Mouse (Mus musculus): Measurements from ENCODE around the gene Rtn4. TPM values are rescaled to one million over a fixed set of nuclear protein-coding genes. Genes with fewer than 3 reads are reported as not detected.

Gene Rtn4
- polyA plus RNA-seq, 1 experiment = 48.0 TPM

GRCm38 (mm10) chr11:29727901-29728300 lies 35.2 kb downstream of the Rtn4 start:
- Histone ChIP-seq H3K4me3 (ENCODE audit: low read depth, low read length) (no peak overlapping the region), H3K36me3 (ENCODE audit: control insufficient read depth, insufficient read depth, low read length) (no peaks in the 10 kb centered on the region), H3K27me3 (ENCODE audit: control insufficient read depth, insufficient read depth, low read length) (no peaks in the 10 kb centered on the region), H3K27ac (ENCODE audit: insufficient read depth, low read depth, low read length) (no peak overlapping the region), H3K4me1 (ENCODE audit: control insufficient read depth, insufficient read depth, insufficient read length, low read length) (no peaks in the 10 kb centered on the region)
- TF ChIP-seq POLR2A (IDR thresholded peaks at IDR 0.05; ENCODE audit: low read depth, low read length) (no peak), CTCF (IDR thresholded peaks at IDR 0.05; ENCODE audit: extremely low read depth, insufficient read length, insufficient replicate concordance, low read depth, low read length) (no peak)
- WGBS = 87% methylated on average over 1 of the region's 1 CpGs

GRCm38 (mm10) chr11:29739752-29740151 lies 47.0 kb downstream of the Rtn4 start:
- Histone ChIP-seq H3K27me3 (ENCODE audit: control insufficient read depth, insufficient read depth, low read length) (no peaks in the 10 kb centered on the region), H3K4me1 (ENCODE audit: control insufficient read depth, insufficient read depth, insufficient read length, low read length) (no peaks in the 10 kb centered on the region), H3K36me3 (ENCODE audit: control insufficient read depth, insufficient read depth, low read length) (peaks cover 3% of the 10 kb centered on the region; the same call in 1 of the 2 replicates), H3K27ac (ENCODE audit: insufficient read depth, low read depth, low read length) (no peak overlapping the region), H3K4me3 (ENCODE audit: low read depth, low read length) (no peak overlapping the region)
- whole genome bisulfite sequencing = 92% methylated on average over 2 of the region's 2 CpGs
- no peak for TF ChIP-seq POLR2A (IDR thresholded peaks at IDR 0.05; ENCODE audit: low read depth, low read length)
- no peak for TF ChIP-seq CTCF (IDR thresholded peaks at IDR 0.05; ENCODE audit: extremely low read depth, insufficient read length, insufficient replicate concordance, low read depth, low read length)

GRCm38 (mm10) chr11:29744760-29745430 lies 52.1 kb downstream of the Rtn4 start:
- TF ChIP-seq CTCF (IDR thresholded peaks at IDR 0.05; ENCODE audit: extremely low read depth, insufficient read length, insufficient replicate concordance, low read depth, low read length) = no peak
- TF ChIP-seq POLR2A (IDR thresholded peaks at IDR 0.05; ENCODE audit: low read depth, low read length) = no peak
- H3K27me3 ChIP-seq (ENCODE audit: control insufficient read depth, insufficient read depth, low read length) = no peaks in the 10 kb centered on the region
- H3K4me3 ChIP-seq (ENCODE audit: low read depth, low read length) = no peak overlapping the region
- peaks cover 3% of the 10 kb centered on the region; the same call in 1 of the 2 replicates for H3K36me3 ChIP-seq (ENCODE audit: control insufficient read depth, insufficient read depth, low read length)
- 92% methylated on average over 5 of the region's 5 CpGs for WGBS
- H3K27ac ChIP-seq (ENCODE audit: insufficient read depth, low read depth, low read length) = no peak overlapping the region
- no peaks in the 10 kb centered on the region for H3K4me1 ChIP-seq (ENCODE audit: control insufficient read depth, insufficient read depth, insufficient read length, low read length)

GRCm38 (mm10) chr11:29745513-29745912 lies 52.8 kb downstream of the Rtn4 start:
- WGBS = 70% methylated on average over 2 of the region's 2 CpGs
- Histone ChIP-seq H3K4me3 (ENCODE audit: low read depth, low read length) (no peak overlapping the region), H3K4me1 (ENCODE audit: control insufficient read depth, insufficient read depth, insufficient read length, low read length) (no peaks in the 10 kb centered on the region), H3K36me3 (ENCODE audit: control insufficient read depth, insufficient read depth, low read length) (peaks cover 3% of the 10 kb centered on the region; the same call in 1 of the 2 replicates), H3K27ac (ENCODE audit: insufficient read depth, low read depth, low read length) (no peak overlapping the region), H3K27me3 (ENCODE audit: control insufficient read depth, insufficient read depth, low read length) (no peaks in the 10 kb centered on the region)
- TF ChIP-seq POLR2A (IDR thresholded peaks at IDR 0.05; ENCODE audit: low read depth, low read length) (no peak), CTCF (IDR thresholded peaks at IDR 0.05; ENCODE audit: extremely low read depth, insufficient read length, insufficient replicate concordance, low read depth, low read length) (no peak)

GRCm38 (mm10) chr11:29746203-29746602 lies 53.5 kb downstream of the Rtn4 start:
- H3K4me1 ChIP-seq (ENCODE audit: control insufficient read depth, insufficient read depth, insufficient read length, low read length) = no peaks in the 10 kb centered on the region
- H3K27me3 ChIP-seq (ENCODE audit: control insufficient read depth, insufficient read depth, low read length) = no peaks in the 10 kb centered on the region
- WGBS = 80% methylated on average over 9 of the region's 9 CpGs
- TF ChIP-seq POLR2A (IDR thresholded peaks at IDR 0.05; ENCODE audit: low read depth, low read length) (no peak), CTCF (IDR thresholded peaks at IDR 0.05; ENCODE audit: extremely low read depth, insufficient read length, insufficient replicate concordance, low read depth, low read length) (no peak)
- no peak overlapping the region for H3K27ac ChIP-seq (ENCODE audit: insufficient read depth, low read depth, low read length)
- H3K36me3 ChIP-seq (ENCODE audit: control insufficient read depth, insufficient read depth, low read length) = peaks cover 3% of the 10 kb centered on the region; the same call in 1 of the 2 replicates
- H3K4me3 ChIP-seq (ENCODE audit: low read depth, low read length) = no peak overlapping the region

- H3K27me3 ChIP-seq (ENCODE audit: control insufficient read depth, insufficient read depth, low read length) = no peaks in the 10 kb centered on the region
- H3K36me3 ChIP-seq (ENCODE audit: control insufficient read depth, insufficient read depth, low read length) = peaks cover 3% of the 10 kb centered on the region; the same call in 1 of the 2 replicates
- TF ChIP-seq CTCF (IDR thresholded peaks at IDR 0.05; ENCODE audit: extremely low read depth, insufficient read length, insufficient replicate concordance, low read depth, low read length) = no peak
- TF ChIP-seq POLR2A (IDR thresholded peaks at IDR 0.05; ENCODE audit: low read depth, low read length) = no peak
- WGBS = 92% methylated on average over 3 of the region's 3 CpGs
- H3K4me1 ChIP-seq (ENCODE audit: control insufficient read depth, insufficient read depth, insufficient read length, low read length) = no peaks in the 10 kb centered on the region
- no peak overlapping the region for H3K4me3 ChIP-seq (ENCODE audit: low read depth, low read length)
- H3K27ac ChIP-seq (ENCODE audit: insufficient read depth, low read depth, low read length) = no peak overlapping the region
Observed at GRCm38 (mm10) chr11:29747365-29747764, 54.6 kb downstream of the Rtn4 start.

DNA sequence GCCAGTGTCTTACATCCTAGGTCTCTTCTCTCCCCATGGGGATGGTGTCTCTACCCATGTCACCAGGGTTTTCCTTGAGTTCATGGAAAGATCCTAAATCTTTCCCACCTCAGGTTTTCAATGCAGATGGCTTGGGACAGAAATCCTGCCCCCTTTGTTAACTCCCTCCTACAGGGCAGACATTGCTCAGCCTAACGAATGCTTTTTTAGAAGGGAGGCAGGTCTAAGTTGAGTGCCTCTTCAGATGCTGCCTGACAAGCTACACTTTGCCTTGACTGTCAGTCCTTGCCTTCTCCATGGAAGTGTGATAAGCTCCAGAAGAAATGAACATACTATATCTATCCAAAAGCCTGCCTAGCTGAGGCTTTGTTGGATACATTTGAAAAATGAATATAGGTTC lies 55.1 kb downstream of the Rtn4 start:
- Histone ChIP-seq H3K27me3 (ENCODE audit: control insufficient read depth, insufficient read depth, low read length) (no peaks in the 10 kb centered on the region), H3K4me1 (ENCODE audit: control insufficient read depth, insufficient read depth, insufficient read length, low read length) (no peaks in the 10 kb centered on the region), H3K36me3 (ENCODE audit: control insufficient read depth, insufficient read depth, low read length) (peaks cover 2% of the 10 kb centered on the region; the same call in 1 of the 2 replicates), H3K4me3 (ENCODE audit: low read depth, low read length) (no peak overlapping the region), H3K27ac (ENCODE audit: insufficient read depth, low read depth, low read length) (no peak overlapping the region)
- no peak for TF ChIP-seq POLR2A (IDR thresholded peaks at IDR 0.05; ENCODE audit: low read depth, low read length)
- no peak for TF ChIP-seq CTCF (IDR thresholded peaks at IDR 0.05; ENCODE audit: extremely low read depth, insufficient read length, insufficient replicate concordance, low read depth, low read length)
- 86% methylated on average over 1 of the region's 1 CpGs for WGBS

Measured in small intestine, adult 2 months (tissue).